Mouse (Mus musculus): Measurements from ENCODE around the gene Rhov. TPM values are rescaled to one million over a fixed set of nuclear protein-coding genes. Genes with fewer than 3 reads are reported as not detected.

Gene Rhov
- total and polyA plus RNA-seq, 3 experiments = 0.17 TPM; not detected in 2

- in situ Hi-C loops (cut with MboI; ENCODE audit: low pct_ligation_motif_present, low pct_unique_long_range_greater_than_20kb, low sequenced_read_pairs) = no loop called here
- no peak overlapping the region for H3K4me3 ChIP-seq (replicated peaks in 1 of 3; ENCODE audit: low read depth in 2 of 3, low read length in 2 of 3, poor library complexity in 1 of 3)
- no peaks in the 10 kb centered on the region for H3K9me3 ChIP-seq (replicated peaks; ENCODE audit: low read length)
- DNase-seq (ENCODE audit: extremely low read depth) = no peak
- no peak overlapping the region for H3K4me2 ChIP-seq (ENCODE audit: insufficient read depth, low read depth, poor library complexity, severe bottlenecking)
- dilution Hi-C loops (cut with MboI; ENCODE audit: extremely low pct_ligation_motif_present, extremely low pct_unique_long_range_greater_than_20kb, low sequenced_read_pairs) = no loop called here
- H3K79me2 ChIP-seq (replicated peaks; ENCODE audit: control insufficient read depth, extremely low read depth, insufficient read depth, poor library complexity, severe bottlenecking) = no peaks in the 10 kb centered on the region
- no peak overlapping the region for H3K9ac ChIP-seq (ENCODE audit: insufficient read depth, low read depth)
- TF ChIP-seq JUND (conservative IDR thresholded peaks at IDR 0.05; ENCODE audit: low read depth, low read length) (no peak), BHLHE40 (IDR thresholded peaks at IDR 0.05; ENCODE audit: low read depth, low read length) (no peak), RCOR1 (conservative IDR thresholded peaks at IDR 0.05; ENCODE audit: low read depth, low read length) (no peak), PAX5 (IDR thresholded peaks at IDR 0.05; ENCODE audit: low read length) (no peak), NRF1 (IDR thresholded peaks at IDR 0.05; ENCODE audit: low read depth, low read length) (no peak), MAX (IDR thresholded peaks at IDR 0.05; ENCODE audit: low read length) (no peak), POLR2AphosphoS2 (IDR thresholded peaks at IDR 0.05; ENCODE audit: low read depth, low read length) (no peak), MYC (IDR thresholded peaks at IDR 0.05; ENCODE audit: low read depth, low read length) (no peak), UBTF (IDR thresholded peaks at IDR 0.05; ENCODE audit: low read depth, low read length) (no peak), CHD2 (IDR thresholded peaks at IDR 0.05; ENCODE audit: low read length) (no peak), ZC3H11A (IDR thresholded peaks at IDR 0.05; ENCODE audit: low read depth, low read length) (no peak), TCF12 (IDR thresholded peaks at IDR 0.05; ENCODE audit: low read depth, low read length) (no peak), SMC3 (IDR thresholded peaks at IDR 0.05; ENCODE audit: low read depth, low read length) (no peak)
- peaks cover 4 to 19% of the 10 kb centered on the region in 2 experiments; a peak in 3 of 4 replicates for H3K4me1 ChIP-seq (ENCODE audit: control insufficient read depth in 1 of 2, insufficient read depth in 2 of 2)
- peaks cover 8% of the 10 kb centered on the region for H3K27me3 ChIP-seq (replicated peaks)
- no peak overlapping the region for H3K27ac ChIP-seq (ENCODE audit: insufficient read depth, low read depth)
- H3K36me3 ChIP-seq (replicated peaks in 1 of 2; ENCODE audit: control insufficient read depth in 1 of 2, insufficient read depth in 1 of 2, low read length in 1 of 2) = no peaks in the 10 kb centered on the region
Observed at GRCm38 (mm10) chr2:119247904-119248303, 23.2 kb downstream of the Rhov start.

- no peak overlapping the region for H3K27ac ChIP-seq (ENCODE audit: insufficient read depth, low read depth)
- peaks cover 8% of the 10 kb centered on the region for H3K27me3 ChIP-seq (replicated peaks)
- H3K4me3 ChIP-seq (replicated peaks in 1 of 3; ENCODE audit: low read depth in 2 of 3, low read length in 2 of 3, poor library complexity in 1 of 3) = no peak overlapping the region
- no peak for DNase-seq (ENCODE audit: extremely low read depth)
- H3K36me3 ChIP-seq (replicated peaks in 1 of 2; ENCODE audit: control insufficient read depth in 1 of 2, insufficient read depth in 1 of 2, low read length in 1 of 2) = no peaks in the 10 kb centered on the region
- H3K4me1 ChIP-seq (ENCODE audit: control insufficient read depth in 1 of 2, insufficient read depth in 2 of 2) = peaks cover 3 to 9% of the 10 kb centered on the region in 2 experiments; a peak in 3 of 4 replicates
- in situ Hi-C loops (cut with MboI; ENCODE audit: low pct_ligation_motif_present, low pct_unique_long_range_greater_than_20kb, low sequenced_read_pairs) = no loop called here
- no peak for TF ChIP-seq NRF1 (IDR thresholded peaks at IDR 0.05; ENCODE audit: low read depth, low read length)
- TF ChIP-seq BHLHE40 (IDR thresholded peaks at IDR 0.05; ENCODE audit: low read depth, low read length) = no peak
- TF ChIP-seq JUND (conservative IDR thresholded peaks at IDR 0.05; ENCODE audit: low read depth, low read length) = no peak
- no peak for TF ChIP-seq ZNF384 (IDR thresholded peaks at IDR 0.05; ENCODE audit: low read depth, low read length)
- no peak for TF ChIP-seq ETS1 (conservative IDR thresholded peaks at IDR 0.05; ENCODE audit: low read depth, low read length)
- no peaks in the 10 kb centered on the region for H3K79me2 ChIP-seq (replicated peaks; ENCODE audit: control insufficient read depth, extremely low read depth, insufficient read depth, poor library complexity, severe bottlenecking)
- no peak overlapping the region for H3K9ac ChIP-seq (ENCODE audit: insufficient read depth, low read depth)
- H3K4me2 ChIP-seq (ENCODE audit: insufficient read depth, low read depth, poor library complexity, severe bottlenecking) = no peak overlapping the region
- no peaks in the 10 kb centered on the region for H3K9me3 ChIP-seq (replicated peaks; ENCODE audit: low read length)
- dilution Hi-C loops (cut with MboI; ENCODE audit: extremely low pct_ligation_motif_present, extremely low pct_unique_long_range_greater_than_20kb, low sequenced_read_pairs) = no loop called here
Observed at GRCm38 (mm10) chr2:119245246-119245645, 25.8 kb downstream of the Rhov start.
